Mouse (Mus musculus) testis, adult 2 months (tissue): ENCODE data around the gene Ccdc102a. TPM values are rescaled to one million over a fixed set of nuclear protein-coding genes. Genes with fewer than 3 reads are reported as not detected.

ENCODE experiments used
- H3K27ac ChIP-seq: fragments of 200-500 bp; 2 replicates; pipeline ENCODE4 v1.5.1; 2012; ENCODE audit warnings: low read depth, low read length; ENCODE audit not compliant: control insufficient read depth, insufficient read depth
- H3K27me3 ChIP-seq: fragments of 200-500 bp; 2 replicates; pipeline ENCODE4 v1.6.1; 2012; ENCODE audit warnings: mild to moderate bottlenecking, low read length, moderate library complexity; ENCODE audit not compliant: control insufficient read depth, insufficient read depth
- H3K36me3 ChIP-seq: fragments of 200-500 bp; 2 replicates; pipeline ENCODE4 v1.6.1; 2012; ENCODE audit warnings: mild to moderate bottlenecking, low read length; ENCODE audit not compliant: control insufficient read depth, insufficient read depth
- H3K4me1 ChIP-seq: fragments of 200-500 bp; 2 replicates; pipeline ENCODE4 v1.6.1; 2012; ENCODE audit warnings: low read length; ENCODE audit not compliant: control insufficient read depth, insufficient read depth
- H3K4me3 ChIP-seq: fragments of 200-500 bp; 2 replicates; pipeline ENCODE4 v1.5.1; 2012; ENCODE audit warnings: low read depth, mild to moderate bottlenecking, low read length, moderate library complexity, mixed read lengths; ENCODE audit not compliant: control insufficient read depth
- CTCF ChIP-seq: fragments of 200-500 bp; IDR thresholded peaks from 2 replicates; pipeline ENCODE4 v1.5.1; 2012; ENCODE audit warnings: low read depth, mild to moderate bottlenecking, inconsistent platforms, low read length, moderate library complexity; ENCODE audit not compliant: control insufficient read depth, insufficient read depth, insufficient replicate concordance
- POLR2A ChIP-seq: fragments of 200-500 bp; IDR thresholded peaks from 2 replicates; pipeline ENCODE4 v1.6.1; 2012; ENCODE audit warnings: low read depth, mild to moderate bottlenecking, inconsistent platforms, low read length, moderate library complexity; ENCODE audit not compliant: control insufficient read depth
- polyA plus RNA-seq: library from polyadenylated mRNA; depleted of rRNA; stranded (reverse); fragments of >200 nt; gene quantifications from 2 replicates; pipeline ENCODE4 v1.2.3, GENCODE M21; 2012

Ccdc102a gene
- polyA plus RNA-seq, 1 experiment: 0.59 TPM

- Histone ChIP-seq H3K27me3 (no peaks in the 10 kb centered on the region), H3K36me3 (no peaks in the 10 kb centered on the region), H3K4me1 (no peaks in the 10 kb centered on the region), H3K4me3 (no peak overlapping the region), H3K27ac (no peak overlapping the region)
- TF ChIP-seq POLR2A (no peak), CTCF (no peak)
Measured at GRCm38 (mm10) chr8:94954921-94955758, 37.2 kb upstream of the Ccdc102a start.

- TF ChIP-seq CTCF (no peak), POLR2A (no peak)
- H3K4me1 ChIP-seq: no peaks in the 10 kb centered on the region
- H3K27ac ChIP-seq: no peak overlapping the region
- H3K36me3 ChIP-seq: no peaks in the 10 kb centered on the region
- H3K27me3 ChIP-seq: no peaks in the 10 kb centered on the region
- no peak overlapping the region for H3K4me3 ChIP-seq
Measured at GRCm38 (mm10) chr8:94954368-94954737, 36.5 kb upstream of the Ccdc102a start.

GRCm38 (mm10) chr8:94953624-94954367 is 35.9 kb upstream of the Ccdc102a start:
- Histone ChIP-seq H3K27me3 (no peaks in the 10 kb centered on the region), H3K36me3 (no peaks in the 10 kb centered on the region), H3K4me3 (no peak overlapping the region), H3K4me1 (no peaks in the 10 kb centered on the region), H3K27ac (no peak overlapping the region)
- TF ChIP-seq POLR2A: no peak
- no peak for TF ChIP-seq CTCF

- Histone ChIP-seq H3K36me3 (no peaks in the 10 kb centered on the region), H3K4me3 (no peak overlapping the region), H3K27me3 (no peaks in the 10 kb centered on the region), H3K4me1 (no peaks in the 10 kb centered on the region), H3K27ac (no peak overlapping the region)
- TF ChIP-seq POLR2A: no peak
- no peak for TF ChIP-seq CTCF
Measured at GRCm38 (mm10) chr8:94952086-94952485, 34.2 kb upstream of the Ccdc102a start.

- H3K27ac ChIP-seq: no peak overlapping the region
- no peaks in the 10 kb centered on the region for H3K27me3 ChIP-seq
Measured at GRCm38 (mm10) chr8:94950458-94950857, 32.6 kb upstream of the Ccdc102a start.

GRCm38 (mm10) chr8:94950046-94950445 is 32.1 kb upstream of the Ccdc102a start:
- H3K27ac ChIP-seq: no peak overlapping the region
- TF ChIP-seq POLR2A (no peak), CTCF (peak; percentile 96)
- H3K4me1 ChIP-seq: no peaks in the 10 kb centered on the region
- H3K27me3 ChIP-seq: no peaks in the 10 kb centered on the region
- no peaks in the 10 kb centered on the region for H3K36me3 ChIP-seq
- no peak overlapping the region for H3K4me3 ChIP-seq

More at GRCm38 (mm10) chr8:94950458-94950857, 32.6 kb upstream of the Ccdc102a start:
- no peak overlapping the region for H3K4me3 ChIP-seq
- no peaks in the 10 kb centered on the region for H3K4me1 ChIP-seq
- no peaks in the 10 kb centered on the region for H3K36me3 ChIP-seq
- TF ChIP-seq POLR2A: no peak
- TF ChIP-seq CTCF: no peak

GRCm38 (mm10) chr8:94949010-94949409 is 31.1 kb upstream of the Ccdc102a start:
- Histone ChIP-seq H3K27me3 (no peaks in the 10 kb centered on the region), H3K4me3 (no peak overlapping the region), H3K36me3 (no peaks in the 10 kb centered on the region), H3K27ac (no peak overlapping the region), H3K4me1 (no peaks in the 10 kb centered on the region)
- TF ChIP-seq POLR2A (no peak), CTCF (no peak)
